Mouse (Mus musculus): ENCODE results near the gene Capns1.
A peak's percentile ranks its signal among the peaks of the same experiment; 100 is the strongest.
"Not testable (repeated sequence)": the region's sequence is repeated elsewhere in the genome, so short reads cannot be mapped to it uniquely, and the experiment has no call there.

Gene Capns1

GRCm38 (mm10) chr7:30202895-30203690, 4.5 kb upstream of the Capns1 start:
- no peak for DNase-seq (ENCODE audit: low read depth)

GRCm38 (mm10) chr7:30200661-30201060, 2.0 kb upstream of the Capns1 start:
- DNase-seq (ENCODE audit: low read depth) = not testable (repeated sequence)

- DNase-seq (ENCODE audit: low read depth) = no peak
Measured at GRCm38 (mm10) chr7:30200200-30200599, 1.6 kb upstream of the Capns1 start.

GRCm38 (mm10) chr7:30199498-30200139, 1.0 kb upstream of the Capns1 start:
- DNase-seq (ENCODE audit: low read depth) = no peak

- no peak for DNase-seq (ENCODE audit: low read depth)
Measured at GRCm38 (mm10) chr7:30197592-30198129, 950 bp downstream of the Capns1 start.

GRCm38 (mm10) chr7:30196171-30196570, 2.4 kb downstream of the Capns1 start:
- no peak for DNase-seq (ENCODE audit: low read depth)

GRCm38 (mm10) chr7:30195461-30195860, 3.1 kb downstream of the Capns1 start:
- no peak for DNase-seq (ENCODE audit: low read depth)

GRCm38 (mm10) chr7:30194884-30195283, 3.7 kb downstream of the Capns1 start:
- DNase-seq (ENCODE audit: low read depth) = peak; percentile 95

- DNase-seq (ENCODE audit: low read depth) = no peak
Measured at GRCm38 (mm10) chr7:30194101-30194831, 4.3 kb downstream of the Capns1 start.

- DNase-seq (ENCODE audit: low read depth) = peak; percentile 83
Measured at GRCm38 (mm10) chr7:30193581-30194100, 5.0 kb downstream of the Capns1 start.

GRCm38 (mm10) chr7:30193013-30193412, 5.6 kb downstream of the Capns1 start:
- no peak for DNase-seq (ENCODE audit: low read depth)

- DNase-seq (ENCODE audit: low read depth) = no peak
Measured at GRCm38 (mm10) chr7:30192088-30192487, 6.5 kb downstream of the Capns1 start.

GRCm38 (mm10) chr7:30189116-30189491, 9.5 kb downstream of the Capns1 start:
- no peak for DNase-seq (ENCODE audit: low read depth)

- DNase-seq (ENCODE audit: low read depth) = no peak
Measured at GRCm38 (mm10) chr7:30188344-30189115, 10.1 kb downstream of the Capns1 start.

- no peak for DNase-seq (ENCODE audit: low read depth)
Measured at GRCm38 (mm10) chr7:30184641-30185348, 13.8 kb downstream of the Capns1 start.

GRCm38 (mm10) chr7:30183879-30184289, 14.7 kb downstream of the Capns1 start, which contains the start of gene Cox7a1:
Gene Cox7a1 (plus strand): TSS chr7:30184144.
- DNase-seq (ENCODE audit: low read depth) = peak; percentile 96

- DNase-seq (ENCODE audit: low read depth) = not testable (repeated sequence)
Measured at GRCm38 (mm10) chr7:30183189-30183588, 15.4 kb downstream of the Capns1 start.

GRCm38 (mm10) chr7:30181929-30182328, 16.7 kb downstream of the Capns1 start:
- not testable (repeated sequence) for DNase-seq (ENCODE audit: low read depth)

GRCm38 (mm10) chr7:30181308-30181707, 17.3 kb downstream of the Capns1 start:
- DNase-seq (ENCODE audit: low read depth) = peak; percentile 63

- DNase-seq (ENCODE audit: low read depth) = no peak
Measured at GRCm38 (mm10) chr7:30178256-30178655, 20.4 kb downstream of the Capns1 start.

- no peak for DNase-seq (ENCODE audit: low read depth)
Measured at GRCm38 (mm10) chr7:30176474-30176873, 22.1 kb downstream of the Capns1 start.

Measured in c-Kit-positive CD71-positive TER-119-negative erythroid progenitor cells, embryonic 14.5 days (primary cell).